Mouse (Mus musculus) heart, adult 2 months (tissue): ENCODE results near the gene Ttc4. TPM values are rescaled to one million over a fixed set of nuclear protein-coding genes. Genes with fewer than 3 reads are reported as not detected.
A peak's percentile ranks its signal among the peaks of the same experiment; 100 is the strongest.

Experiments used
- DNase-seq, 2 experiments: peaks; one replicate each; pipeline ENCODE4 v3.0.0; 2021
- H3K27ac ChIP-seq: fragments of 200-600 bp; 2 replicates; pipeline ENCODE4 v1.8.1; 2022
- H3K27me3 ChIP-seq: fragments of 200-500 bp; 2 replicates; pipeline ENCODE4 v1.6.1; 2012; ENCODE audit warnings: mild to moderate bottlenecking, low read length, inconsistent platforms, mixed read lengths; ENCODE audit not compliant: control insufficient read depth, insufficient read depth
- H3K36me3 ChIP-seq: fragments of 200-500 bp; 2 replicates; pipeline ENCODE4 v1.6.1; 2012; ENCODE audit warnings: low read length, inconsistent platforms; ENCODE audit not compliant: control insufficient read depth, insufficient read depth
- H3K4me1 ChIP-seq: fragments of 200-500 bp; 2 replicates; pipeline ENCODE4 v1.6.1; 2011; ENCODE audit warnings: low read length; ENCODE audit not compliant: control insufficient read depth, insufficient read depth
- H3K4me3 ChIP-seq: fragments of 200-600 bp; 2 replicates; pipeline ENCODE4 v1.8.1; 2022
- H3K79me2 ChIP-seq: fragments of 200-500 bp; replicated peaks from 2 replicates; pipeline ENCODE4 v1.6.1; 2012; ENCODE audit warnings: mild to moderate bottlenecking, inconsistent platforms, low read length, moderate library complexity, mixed read lengths; ENCODE audit not compliant: control insufficient read depth, insufficient read depth
- H3K9ac ChIP-seq: fragments of 200-500 bp; 2 replicates; pipeline ENCODE4 v1.6.1; 2012; ENCODE audit warnings: low read depth, mild to moderate bottlenecking, control low read depth, inconsistent platforms, low read length, mixed read lengths
- CTCF ChIP-seq: fragments of 200-600 bp; IDR thresholded peaks from 2 replicates; pipeline ENCODE4 v1.8.1; 2022; ENCODE audit warnings: antibody characterized with exemption, mild to moderate bottlenecking, moderate library complexity
- EP300 ChIP-seq: fragments of 200-500 bp; IDR thresholded peaks from 2 replicates; pipeline ENCODE4 v1.6.1; 2011; ENCODE audit warnings: low read depth, low read length, control low read depth; ENCODE audit not compliant: insufficient read depth
- POLR2A ChIP-seq: fragments of 200-500 bp; IDR thresholded peaks from 2 replicates; pipeline ENCODE4 v1.6.1; 2011; ENCODE audit warnings: mild to moderate bottlenecking, low read depth, low read length, control low read depth; ENCODE audit not compliant: insufficient read depth
- WGBS: fragments of 180-500 bp; shearing (Covaris S2); methylation state at CpG from one replicate; pipeline ENCODE4 v1.1.7; 2018; 5-methylcytosine and 5-hydroxymethylcytosine counted together
- intact Hi-C: fragments of 180-260 bp; cut with DNase I; formaldehyde crosslinking; loops from one replicate; pipeline ENCODE4 v1.15.1; 2025
- polyA plus RNA-seq: library from polyadenylated mRNA; depleted of rRNA; stranded (reverse); fragments of >200 nt; gene quantifications from 2 replicates; pipeline ENCODE4 v1.2.3, GENCODE M21; 2012
- total RNA-seq, 2 experiments: library from RNA; stranded (reverse); gene quantifications; 2 replicates each; pipeline ENCODE4 v1.2.3; 2021

Ttc4 gene
- total and polyA plus RNA-seq, 3 experiments: 16.9 to 28.7 (median 18.5) TPM

GRCm38 (mm10) chr4:106633281-106634085, 45.3 kb downstream of the Ttc4 start:
- no peaks in the 10 kb centered on the region for H3K27me3 ChIP-seq
- H3K27ac ChIP-seq: no peak overlapping the region
- TF ChIP-seq CTCF (no peak), EP300 (no peak), POLR2A (no peak)
- no peaks in the 10 kb centered on the region for H3K79me2 ChIP-seq
- no peak for DNase-seq
- no peaks in the 10 kb centered on the region for H3K36me3 ChIP-seq
- H3K9ac ChIP-seq: no peak overlapping the region
- 31% methylated on average over 8 of the region's 8 CpGs for WGBS
- H3K4me1 ChIP-seq: no peaks in the 10 kb centered on the region
- no peak overlapping the region for H3K4me3 ChIP-seq
- intact Hi-C loops: loop anchor here (5.0 kb wide), 1 partner anchor 529 kb away; no protein-coding TSS in a partner anchor

GRCm38 (mm10) chr4:106632313-106632712, 46.4 kb downstream of the Ttc4 start:
- no peak overlapping the region for H3K9ac ChIP-seq
- no peaks in the 10 kb centered on the region for H3K36me3 ChIP-seq
- H3K4me3 ChIP-seq: no peak overlapping the region
- no peak for TF ChIP-seq EP300
- no peak for TF ChIP-seq CTCF
- TF ChIP-seq POLR2A: no peak
- no peaks in the 10 kb centered on the region for H3K4me1 ChIP-seq
- H3K27me3 ChIP-seq: no peaks in the 10 kb centered on the region
- intact Hi-C loops: loop anchor here (5.0 kb wide), 1 partner anchor 530 kb away; no protein-coding TSS in a partner anchor
- DNase-seq: no peak
- WGBS: 75% methylated on average over 1 of the region's 3 CpGs
- H3K27ac ChIP-seq: no peak overlapping the region
- H3K79me2 ChIP-seq: no peaks in the 10 kb centered on the region

GRCm38 (mm10) chr4:106630333-106631220, 48.2 kb downstream of the Ttc4 start:
- Histone ChIP-seq H3K27me3 (no peaks in the 10 kb centered on the region), H3K4me3 (no peak overlapping the region), H3K36me3 (no peaks in the 10 kb centered on the region), H3K79me2 (no peaks in the 10 kb centered on the region), H3K4me1 (no peaks in the 10 kb centered on the region), H3K27ac (no peak overlapping the region), H3K9ac (no peak overlapping the region)
- TF ChIP-seq CTCF: no peak; the same call in 1 of the 2 replicates
- TF ChIP-seq EP300: no peak
- no peak for TF ChIP-seq POLR2A
- intact Hi-C loops: loop anchor here (1.0 to 5.0 kb wide), 2 partner anchors 78 to 532 kb away; no protein-coding TSS in a partner anchor
- peak; percentile 38 to 69 for DNase-seq
- WGBS: 33% methylated on average over 14 of the region's 14 CpGs

- no peak for DNase-seq
- TF ChIP-seq EP300 (no peak), POLR2A (no peak), CTCF (no peak)
- no peaks in the 10 kb centered on the region for H3K36me3 ChIP-seq
- intact Hi-C loops: no loop called here
- no peak overlapping the region for H3K27ac ChIP-seq
- no peak overlapping the region for H3K9ac ChIP-seq
- H3K79me2 ChIP-seq: no peaks in the 10 kb centered on the region
- no peaks in the 10 kb centered on the region for H3K27me3 ChIP-seq
- no peaks in the 10 kb centered on the region for H3K4me1 ChIP-seq
- WGBS: 70% methylated on average over 5 of the region's 5 CpGs
- no peak overlapping the region for H3K4me3 ChIP-seq
Measured at GRCm38 (mm10) chr4:106629374-106629773, 49.4 kb downstream of the Ttc4 start.

- no peak for DNase-seq
- 34% methylated on average over 9 of the region's 9 CpGs for WGBS
- Histone ChIP-seq H3K9ac (no peak overlapping the region), H3K27me3 (no peaks in the 10 kb centered on the region; the same call in 1 of the 2 replicates), H3K36me3 (no peaks in the 10 kb centered on the region), H3K79me2 (no peaks in the 10 kb centered on the region), H3K4me3 (no peak overlapping the region), H3K4me1 (no peaks in the 10 kb centered on the region), H3K27ac (no peak overlapping the region)
- no peak for TF ChIP-seq EP300
- no peak for TF ChIP-seq POLR2A
- no peak for TF ChIP-seq CTCF
- intact Hi-C loops: no loop called here
Measured at GRCm38 (mm10) chr4:106628650-106629360, 49.9 kb downstream of the Ttc4 start.
